In genomic region chr17:50428004-50428560, GRCm38 (mm10) we compare ENCODE assay signal across 10 mouse cellular contexts.
DNase-seq lines count a peak whose midpoint lies in the region; ATAC-seq lines count a peak whose summit lies in the region.
"Had no signal": no experiment of that assay in that cellular context is flagged by ENCODE, and none has a peak within 500 bp of the region (broad histone marks: within the 10 kb centered on the region; RNA-seq: fewer than 3 reads in every experiment).

No protein-coding gene starts in this region.

- H3K9me3 ChIP-seq in heart, embryonic 14.5 days (ENCODE audit: control insufficient read depth, low read length) = no peaks in the 10 kb centered on the region
- no peaks in the 10 kb centered on the region for H3K9me3 ChIP-seq in hindbrain, embryonic 11.5 days (ENCODE audit: control insufficient read depth, low read length)
- no peaks in the 10 kb centered on the region for H3K9me3 ChIP-seq in midbrain, embryonic 14.5 days (ENCODE audit: control insufficient read depth, low read length)

- no peaks in the 10 kb centered on the region; a peak in 1 of 4 replicates for H3K4me1 ChIP-seq in heart, embryonic 14.5 days (ENCODE audit: control insufficient read depth in 2 of 2, insufficient read depth in 2 of 2, low read length in 2 of 2)
- H3K4me1 ChIP-seq in hindbrain, embryonic 11.5 days (replicated peaks; ENCODE audit: control insufficient read depth, insufficient read depth, low read length) = peaks cover 4% of the 10 kb centered on the region
- H3K4me1 ChIP-seq in midbrain, embryonic 14.5 days (ENCODE audit: control insufficient read depth, insufficient read depth, low read length) = peaks cover 12% of the 10 kb centered on the region; the same call in 1 of the 2 replicates

- H3K4me3 ChIP-seq in heart, embryonic 14.5 days (ENCODE audit: control insufficient read depth in 1 of 2, insufficient read depth in 1 of 2, low read depth in 1 of 2, low read length in 2 of 2) = no peak overlapping the region
- H3K4me3 ChIP-seq in hindbrain, embryonic 11.5 days (ENCODE audit: low read depth, low read length) = no peak overlapping the region
- no peak overlapping the region for H3K4me3 ChIP-seq in midbrain, embryonic 14.5 days (replicated peaks; ENCODE audit: low read depth, low read length)

- 61% methylated on average over 5 of the region's 5 CpGs for WGBS in heart, embryonic 14.5 days
- 57% methylated on average over 5 of the region's 5 CpGs for WGBS in hindbrain, embryonic 11.5 days
- 32% methylated on average over 5 of the region's 5 CpGs for WGBS in midbrain, embryonic 14.5 days

- no peak overlapping the region for H3K9ac ChIP-seq in heart, embryonic 14.5 days (ENCODE audit: low read length)
- no peak overlapping the region for H3K9ac ChIP-seq in hindbrain, embryonic 11.5 days (ENCODE audit: low read depth, low read length)
- H3K9ac ChIP-seq in midbrain, embryonic 14.5 days (replicated peaks; ENCODE audit: low read length) = no peak overlapping the region

- peak overlapping the region; percentile 9; the same call in 1 of the 2 replicates for H3K4me2 ChIP-seq in heart, embryonic 14.5 days (ENCODE audit: low read length)
- H3K4me2 ChIP-seq in hindbrain, embryonic 11.5 days (replicated peaks; ENCODE audit: low read depth, low read length) = no peak overlapping the region
- H3K4me2 ChIP-seq in midbrain, embryonic 14.5 days (ENCODE audit: low read length) = peak overlapping the region; percentile 40

- no peak for ATAC-seq in heart, embryonic 14.5 days (ENCODE audit: insufficient number of reproducible peaks, insufficient read depth, low FRiP score, low read depth)
- peak; percentile 64 for ATAC-seq in common myeloid progenitor, adult 5-6 weeks (replicated peaks; ENCODE audit: low read depth, poor library complexity, severe bottlenecking)
- ATAC-seq in hindbrain, embryonic 11.5 days (ENCODE audit: low FRiP score) = peak; percentile 58
- peak; percentile 55; the same call in 1 of the 2 replicates for ATAC-seq in midbrain, embryonic 14.5 days (ENCODE audit: low FRiP score, low TSS enrichment)
- ATAC-seq: CD4-positive, CD25-positive, alpha-beta regulatory T cell, adult 4 months had no signal

- no peaks in the 10 kb centered on the region for H3K36me3 ChIP-seq in heart, embryonic 14.5 days (ENCODE audit: control insufficient read depth, insufficient read depth, low read length)
- no peaks in the 10 kb centered on the region for H3K36me3 ChIP-seq in hindbrain, embryonic 11.5 days (ENCODE audit: control insufficient read depth, insufficient read depth, low read length)
- H3K36me3 ChIP-seq in midbrain, embryonic 14.5 days (ENCODE audit: control insufficient read depth, insufficient read depth, low read length) = no peaks in the 10 kb centered on the region

- no peak overlapping the region for H3K27ac ChIP-seq in heart, embryonic 14.5 days (replicated peaks in 1 of 2; ENCODE audit: control insufficient read depth in 1 of 2, insufficient read depth in 1 of 2, low read depth in 2 of 2, low read length in 2 of 2)
- no peak overlapping the region for H3K27ac ChIP-seq in hindbrain, embryonic 11.5 days (ENCODE audit: low read depth, low read length)
- peak overlapping the region; percentile 79 for H3K27ac ChIP-seq in midbrain, embryonic 14.5 days (replicated peaks; ENCODE audit: low read depth, low read length)
- H3K27ac ChIP-seq: kidney, postnatal 0 days had no signal

- H3K27me3 ChIP-seq in heart, embryonic 14.5 days (ENCODE audit: control insufficient read depth, insufficient read depth, low read length) = no peaks in the 10 kb centered on the region
- no peaks in the 10 kb centered on the region for H3K27me3 ChIP-seq in hindbrain, embryonic 11.5 days (ENCODE audit: control insufficient read depth, insufficient read depth, low read length)
- no peaks in the 10 kb centered on the region for H3K27me3 ChIP-seq in midbrain, embryonic 14.5 days (ENCODE audit: control insufficient read depth, insufficient read depth, low read length)

- DNase-seq in heart, adult 9 months (ENCODE audit: low spot score in 2 of 2) = no peak
- DNase-seq in hindbrain, embryonic 11.5 days (ENCODE audit: low spot score) = peak; percentile 14
- peak; percentile 26 for DNase-seq in midbrain, embryonic 14.5 days
- DNase-seq in layer of hippocampus, adult 9-11 months = no peak
- no peak for DNase-seq in frontal cortex, postnatal 25 days (ENCODE audit: low spot score in 2 of 2)
- no peak for DNase-seq in urinary bladder, adult 18-20 months (ENCODE audit: low spot score in 2 of 2)

Comparison
In these comparisons a context has a peak if more than half of its experiments do, and no peak if none do; other contexts are left out.
1. DNase-seq: peak in hindbrain, embryonic 11.5 days (single experiment) and midbrain, embryonic 14.5 days (single experiment); none in heart, adult 9 months (0 of 2), layer of hippocampus, adult 9-11 months (single experiment), frontal cortex, postnatal 25 days (0 of 2) and urinary bladder, adult 18-20 months (0 of 2).